Mouse (Mus musculus) spleen, adult 12 weeks (tissue): Measurements from ENCODE around the gene Lsr.
"Not testable (repeated sequence)": the region's sequence is repeated elsewhere in the genome, so short reads cannot be mapped to it uniquely, and the experiment has no call there.

Source experiments
- DNase-seq: peaks from one replicate; pipeline ENCODE4 v3.0.0; 2022; ENCODE audit warnings: low spot score

Gene Lsr

GRCm38 (mm10) chr7:30935422-30936099 is 37.7 kb downstream of the Lsr start:
- not testable (repeated sequence) for DNase-seq

- not testable (repeated sequence) for DNase-seq
Observed at GRCm38 (mm10) chr7:30924581-30924980, 48.7 kb downstream of the Lsr start, which contains the start of gene Hamp2. TSS of gene Hamp2 (minus strand) at chr7:30924681.

- no peak for DNase-seq
Observed at GRCm38 (mm10) chr7:30924071-30924470, 49.2 kb downstream of the Lsr start.

GRCm38 (mm10) chr7:30922490-30922889 is 50.8 kb downstream of the Lsr start:
- DNase-seq: not testable (repeated sequence)

- no peak for DNase-seq
Observed at GRCm38 (mm10) chr7:30920217-30920616, 53.0 kb downstream of the Lsr start.

- DNase-seq: no peak
Observed at GRCm38 (mm10) chr7:30917219-30917618, 56.0 kb downstream of the Lsr start.

GRCm38 (mm10) chr7:30916713-30917112 is 56.6 kb downstream of the Lsr start:
- no peak for DNase-seq

GRCm38 (mm10) chr7:30914732-30915131 is 58.5 kb downstream of the Lsr start, which contains the start of gene Mag:
TSS of gene Mag (minus strand) at chr7:30914873.
- no peak for DNase-seq

GRCm38 (mm10) chr7:30909773-30910172 is 63.5 kb downstream of the Lsr start:
- no peak for DNase-seq

- no peak for DNase-seq
Observed at GRCm38 (mm10) chr7:30908992-30909431, 64.3 kb downstream of the Lsr start.

GRCm38 (mm10) chr7:30908277-30908991 is 64.8 kb downstream of the Lsr start:
- DNase-seq: no peak
